Mouse (Mus musculus): ENCODE data around the gene Inhbe. TPM values are rescaled to one million over a fixed set of nuclear protein-coding genes. Genes with fewer than 3 reads are reported as not detected.

Gene Inhbe
- 0.04 TPM in 1 of 2 replicates, not detected in the other for polyA plus RNA-seq (2014; fragmentation: Nextera tagmentation; extraction: Ambion mirVana)

- no peak for DNase-seq (ENCODE audit: low spot score)
Observed at GRCm38 (mm10) chr10:127353909-127354895, at the start of gene Inhbe. Gene Inhbe, minus strand, starts transcription at chr10:127354411.

GRCm38 (mm10) chr10:127391774-127392173 is 37.6 kb upstream of the Inhbe start:
- no peaks in the 10 kb centered on the region for H3K27me3 ChIP-seq (ENCODE audit: control insufficient read depth, insufficient read depth, low read length)
- H3K4me1 ChIP-seq (replicated peaks; ENCODE audit: control insufficient read depth, insufficient read depth, low read length), result no peaks in the 10 kb centered on the region
- WGBS, result 89% methylated on average over 6 of the region's 6 CpGs

More at GRCm38 (mm10) chr10:127353909-127354895, at the start of gene Inhbe:
- WGBS, result 85% methylated on average over 18 of the region's 18 CpGs
- Histone ChIP-seq H3K9me3 (ENCODE audit: control insufficient read depth, low read length) (no peaks in the 10 kb centered on the region), H3K4me3 (replicated peaks; ENCODE audit: low read length) (no peak within 1 kb of the TSS), H3K9ac (no peak within 1 kb of the TSS), H3K27me3 (ENCODE audit: control insufficient read depth, insufficient read depth, low read length) (no peaks in the 10 kb centered on the region; the same call in 1 of the 2 replicates), H3K4me1 (replicated peaks; ENCODE audit: control insufficient read depth, insufficient read depth, low read length) (0 out of 2 replicates have a peak, but pooled peaks cover 3% of the 10 kb centered on the region), H3K36me3 (replicated peaks; ENCODE audit: control insufficient read depth, insufficient read depth) (no peaks in the 10 kb centered on the region), H3K27ac (no peak within 1 kb of the TSS), H3K4me2 (replicated peaks) (no peak within 1 kb of the TSS)
- ATAC-seq (ENCODE audit: low FRiP score), result no peak

GRCm38 (mm10) chr10:127381743-127382134 is 27.5 kb upstream of the Inhbe start:
- Histone ChIP-seq H3K4me3 (replicated peaks; ENCODE audit: low read length) (peak overlapping the region; percentile 64), H3K4me1 (replicated peaks; ENCODE audit: control insufficient read depth, insufficient read depth, low read length) (peaks cover 10% of the 10 kb centered on the region; the same call in 1 of the 2 replicates), H3K27me3 (ENCODE audit: control insufficient read depth, insufficient read depth, low read length) (no peaks in the 10 kb centered on the region), H3K9me3 (ENCODE audit: control insufficient read depth, low read length) (no peaks in the 10 kb centered on the region), H3K4me2 (replicated peaks) (peak overlapping the region; percentile 75), H3K36me3 (replicated peaks; ENCODE audit: control insufficient read depth, insufficient read depth) (no peaks in the 10 kb centered on the region), H3K9ac (peak overlapping the region; percentile 93), H3K27ac (peak overlapping the region; percentile 93; the same call in 1 of the 2 replicates)
- 67% methylated on average over 2 of the region's 2 CpGs for WGBS
- ATAC-seq (ENCODE audit: low FRiP score), result no peak
- DNase-seq (ENCODE audit: low spot score), result no peak

More at GRCm38 (mm10) chr10:127391774-127392173, 37.6 kb upstream of the Inhbe start:
- no peaks in the 10 kb centered on the region for H3K9me3 ChIP-seq (ENCODE audit: control insufficient read depth, low read length)
- no peak for DNase-seq (ENCODE audit: low spot score)
- no peak overlapping the region for H3K9ac ChIP-seq
- no peak overlapping the region for H3K4me3 ChIP-seq (replicated peaks; ENCODE audit: low read length)
- H3K36me3 ChIP-seq (replicated peaks; ENCODE audit: control insufficient read depth, insufficient read depth), result peaks cover 16% of the 10 kb centered on the region
- ATAC-seq (ENCODE audit: low FRiP score), result no peak
- no peak overlapping the region for H3K27ac ChIP-seq
- H3K4me2 ChIP-seq (replicated peaks), result no peak overlapping the region

- Histone ChIP-seq H3K4me3 (replicated peaks; ENCODE audit: low read length) (peak overlapping the region; percentile 64), H3K9me3 (ENCODE audit: control insufficient read depth, low read length) (no peaks in the 10 kb centered on the region), H3K4me2 (replicated peaks) (peak overlapping the region; percentile 75), H3K9ac (peak overlapping the region; percentile 93), H3K27ac (peak overlapping the region; percentile 93), H3K27me3 (ENCODE audit: control insufficient read depth, insufficient read depth, low read length) (no peaks in the 10 kb centered on the region), H3K4me1 (replicated peaks; ENCODE audit: control insufficient read depth, insufficient read depth, low read length) (peaks cover 10% of the 10 kb centered on the region; the same call in 1 of the 2 replicates), H3K36me3 (replicated peaks; ENCODE audit: control insufficient read depth, insufficient read depth) (no peaks in the 10 kb centered on the region)
- ATAC-seq (ENCODE audit: low FRiP score), result peak; percentile 79
- peak; percentile 39 for DNase-seq (ENCODE audit: low spot score)
- WGBS, result 3% methylated on average over 47 of the region's 79 CpGs
Observed at GRCm38 (mm10) chr10:127380767-127381742, 26.8 kb upstream of the Inhbe start.

GRCm38 (mm10) chr10:127380251-127380691 is 26.1 kb upstream of the Inhbe start, which contains the start of gene R3hdm2:
Gene R3hdm2, plus strand, starts transcription at chr10:127380327.
- peak within 1 kb of the TSS; percentile 93 for H3K27ac ChIP-seq
- no peaks in the 10 kb centered on the region for H3K27me3 ChIP-seq (ENCODE audit: control insufficient read depth, insufficient read depth, low read length)
- ATAC-seq (ENCODE audit: low FRiP score) (peak; percentile 94), DNase-seq (ENCODE audit: low spot score) (peak; percentile 94)
- H3K36me3 ChIP-seq (replicated peaks; ENCODE audit: control insufficient read depth, insufficient read depth), result no peaks in the 10 kb centered on the region
- peaks cover 10% of the 10 kb centered on the region; the same call in 1 of the 2 replicates for H3K4me1 ChIP-seq (replicated peaks; ENCODE audit: control insufficient read depth, insufficient read depth, low read length)
- H3K9me3 ChIP-seq (ENCODE audit: control insufficient read depth, low read length), result no peaks in the 10 kb centered on the region
- peak within 1 kb of the TSS; percentile 93 for H3K9ac ChIP-seq
- H3K4me3 ChIP-seq (replicated peaks; ENCODE audit: low read length), result peak within 1 kb of the TSS; percentile 64
- H3K4me2 ChIP-seq (replicated peaks), result peak within 1 kb of the TSS; percentile 75
- WGBS, result under 1% methylated on average over 39 of the region's 53 CpGs

- Histone ChIP-seq H3K4me2 (replicated peaks) (peak overlapping the region; percentile 61), H3K9ac (peak overlapping the region; percentile 93; the same call in 1 of the 2 replicates), H3K9me3 (ENCODE audit: control insufficient read depth, low read length) (no peaks in the 10 kb centered on the region), H3K27ac (peak overlapping the region; percentile 93), H3K27me3 (ENCODE audit: control insufficient read depth, insufficient read depth, low read length) (no peaks in the 10 kb centered on the region), H3K4me1 (replicated peaks; ENCODE audit: control insufficient read depth, insufficient read depth, low read length) (peaks cover 10% of the 10 kb centered on the region; the same call in 1 of the 2 replicates), H3K36me3 (replicated peaks; ENCODE audit: control insufficient read depth, insufficient read depth) (no peaks in the 10 kb centered on the region), H3K4me3 (replicated peaks; ENCODE audit: low read length) (peak overlapping the region; percentile 64)
- ATAC-seq (ENCODE audit: low FRiP score) (no peak), DNase-seq (ENCODE audit: low spot score) (no peak)
- WGBS, result 90% methylated on average over 8 of the region's 8 CpGs
Observed at GRCm38 (mm10) chr10:127379654-127380053, 25.4 kb upstream of the Inhbe start.

- Histone ChIP-seq H3K4me2 (replicated peaks) (no peak overlapping the region), H3K4me3 (replicated peaks; ENCODE audit: low read length) (no peak overlapping the region), H3K27ac (no peak overlapping the region), H3K4me1 (replicated peaks; ENCODE audit: control insufficient read depth, insufficient read depth, low read length) (peaks cover 10% of the 10 kb centered on the region; the same call in 1 of the 2 replicates), H3K9me3 (ENCODE audit: control insufficient read depth, low read length) (no peaks in the 10 kb centered on the region), H3K9ac (no peak overlapping the region), H3K27me3 (ENCODE audit: control insufficient read depth, insufficient read depth, low read length) (no peaks in the 10 kb centered on the region), H3K36me3 (replicated peaks; ENCODE audit: control insufficient read depth, insufficient read depth) (no peaks in the 10 kb centered on the region)
- ATAC-seq (ENCODE audit: low FRiP score) (no peak), DNase-seq (ENCODE audit: low spot score) (no peak)
- WGBS, result 80% methylated on average over 3 of the region's 3 CpGs
Observed at GRCm38 (mm10) chr10:127377700-127378099, 23.5 kb upstream of the Inhbe start.

GRCm38 (mm10) chr10:127371023-127371422 is 16.8 kb upstream of the Inhbe start:
- Histone ChIP-seq H3K27ac (no peak overlapping the region), H3K36me3 (replicated peaks; ENCODE audit: control insufficient read depth, insufficient read depth) (no peaks in the 10 kb centered on the region), H3K27me3 (ENCODE audit: control insufficient read depth, insufficient read depth, low read length) (no peaks in the 10 kb centered on the region), H3K4me2 (replicated peaks) (no peak overlapping the region), H3K4me1 (replicated peaks; ENCODE audit: control insufficient read depth, insufficient read depth, low read length) (no peaks in the 10 kb centered on the region), H3K9ac (no peak overlapping the region), H3K9me3 (ENCODE audit: control insufficient read depth, low read length) (no peaks in the 10 kb centered on the region), H3K4me3 (replicated peaks; ENCODE audit: low read length) (no peak overlapping the region)
- WGBS, result 57% methylated on average over 2 of the region's 2 CpGs
- DNase-seq (ENCODE audit: low spot score) (no peak), ATAC-seq (ENCODE audit: low FRiP score) (no peak)

Measured in hindbrain, embryonic 14.5 days (tissue).